Mouse (Mus musculus) layer of hippocampus, adult 2 months (tissue): ENCODE measurements at regions not wholly inside any gene's neighbourhood (a gene's known extent, or its start where the extent isn't known, plus 50 kb on each side); places are given as distances from the start of the nearest gene placed in this dataset.

Experiments used
- DNase-seq, 2 experiments: peaks; one replicate each; pipeline ENCODE4 v3.0.0; 2022; ENCODE audit warnings: low spot score in 2 of 2
- H3K27ac ChIP-seq: fragments of 200-600 bp; 2 replicates; pipeline ENCODE4 v1.8.1; 2022
- H3K4me3 ChIP-seq: fragments of 200-600 bp; 2 replicates; pipeline ENCODE4 v1.8.1; 2022; ENCODE audit warnings: mild to moderate bottlenecking
- CTCF ChIP-seq: fragments of 200-600 bp; conservative IDR thresholded peaks from 2 replicates; pipeline ENCODE4 v1.8.1; 2022; ENCODE audit warnings: antibody characterized with exemption, mild to moderate bottlenecking, moderate library complexity

DNA sequence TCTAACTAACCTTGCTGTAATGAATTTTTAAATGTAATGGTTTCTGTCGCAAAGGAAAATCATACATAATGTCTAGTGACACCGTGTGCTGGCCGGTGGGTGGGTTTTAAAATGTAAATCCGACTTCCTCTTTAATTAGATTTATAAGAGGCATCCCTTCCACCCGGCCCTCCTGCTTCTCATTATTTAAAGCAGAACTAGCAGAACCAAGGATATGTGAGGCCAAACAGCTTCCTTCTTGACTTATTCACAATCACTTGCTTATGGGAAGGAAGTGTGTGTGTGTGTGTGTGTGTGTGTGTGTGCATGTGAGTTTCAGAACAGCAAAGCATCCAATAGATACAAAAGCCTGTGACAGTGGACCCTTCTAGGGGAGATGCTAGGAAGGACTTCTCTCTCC, 189.1 kb upstream of the Irx3 start:
- H3K4me3 ChIP-seq = no peak overlapping the region
- no peak for DNase-seq
- no peak overlapping the region for H3K27ac ChIP-seq
- TF ChIP-seq CTCF = no peak

DNA sequence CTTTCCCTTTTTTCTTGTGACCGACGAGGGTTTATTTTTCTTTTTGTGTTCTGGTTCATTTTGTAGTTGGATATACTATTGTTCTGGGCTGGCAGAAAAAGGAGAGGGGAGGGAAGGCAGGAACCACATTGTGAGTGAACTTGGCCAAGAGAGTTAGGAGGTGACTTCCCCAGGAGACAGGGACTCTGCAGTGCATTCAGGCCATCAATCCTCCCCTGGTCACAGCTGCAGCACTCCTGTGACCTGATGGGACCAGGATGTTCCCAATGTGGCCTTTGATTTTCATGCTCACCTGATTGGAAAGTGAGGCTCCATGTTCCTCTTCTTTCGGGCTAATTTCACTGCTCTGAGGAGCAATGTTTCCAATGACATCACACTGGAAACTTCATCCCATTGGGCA, 188.2 kb upstream of the Irx3 start:
- no peak for TF ChIP-seq CTCF
- no peak for DNase-seq
- H3K27ac ChIP-seq = no peak overlapping the region

GRCm38 (mm10) chr8:91988866-91989633, 187.2 kb upstream of the Irx3 start:
- no peak overlapping the region for H3K4me3 ChIP-seq
- no peak for DNase-seq
- no peak overlapping the region for H3K27ac ChIP-seq
- TF ChIP-seq CTCF = no peak

More for the DNA sequence above, 188.2 kb upstream of the Irx3 start:
- H3K4me3 ChIP-seq = no peak overlapping the region

DNA sequence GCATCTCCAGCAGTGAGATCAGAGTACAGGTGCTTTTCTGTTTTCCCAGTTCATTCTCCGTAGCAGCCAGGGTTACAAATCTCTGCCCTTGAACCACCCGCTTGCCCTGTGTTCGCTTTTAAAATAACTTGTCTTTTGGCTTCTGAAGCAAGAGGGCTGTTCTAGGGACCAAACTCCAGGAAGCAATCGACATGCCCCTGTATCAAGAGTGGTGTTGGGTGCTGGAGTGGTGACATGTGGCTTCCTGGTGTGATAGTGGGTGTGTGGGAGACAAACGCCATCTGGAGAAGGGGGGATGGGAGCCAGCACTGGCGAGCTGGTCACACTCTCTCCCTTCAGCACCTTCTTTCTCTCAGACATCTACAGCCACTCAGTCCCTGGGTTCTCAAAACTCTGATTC, 186.0 kb upstream of the Irx3 start:
- Histone ChIP-seq H3K27ac (no peak overlapping the region), H3K4me3 (no peak overlapping the region)
- no peak for DNase-seq
- TF ChIP-seq CTCF = no peak

GRCm38 (mm10) chr8:91983171-91983570, 181.3 kb upstream of the Irx3 start:
- no peak for TF ChIP-seq CTCF
- DNase-seq = no peak
- Histone ChIP-seq H3K4me3 (no peak overlapping the region), H3K27ac (no peak overlapping the region)

GRCm38 (mm10) chr8:91976900-91977585, 175.2 kb upstream of the Irx3 start:
- TF ChIP-seq CTCF = no peak
- Histone ChIP-seq H3K4me3 (no peak overlapping the region), H3K27ac (no peak overlapping the region)
- no peak for DNase-seq

GRCm38 (mm10) chr8:91975460-91975859, 173.6 kb upstream of the Irx3 start:
- no peak for DNase-seq
- Histone ChIP-seq H3K27ac (no peak overlapping the region), H3K4me3 (no peak overlapping the region)
- no peak for TF ChIP-seq CTCF

GRCm38 (mm10) chr8:91974636-91975035, 172.8 kb upstream of the Irx3 start:
- no peak for DNase-seq
- Histone ChIP-seq H3K4me3 (no peak overlapping the region), H3K27ac (no peak overlapping the region)
- no peak for TF ChIP-seq CTCF

- Histone ChIP-seq H3K27ac (no peak overlapping the region), H3K4me3 (no peak overlapping the region)
- DNase-seq = no peak
- no peak for TF ChIP-seq CTCF
These were observed 172.1 kb upstream of the Irx3 start for GRCm38 (mm10) chr8:91973951-91974439.

- H3K27ac ChIP-seq = no peak overlapping the region
- H3K4me3 ChIP-seq = no peak overlapping the region
- DNase-seq = no peak
- no peak for TF ChIP-seq CTCF
These were observed 165.5 kb upstream of the Irx3 start for GRCm38 (mm10) chr8:91967407-91967806.

GRCm38 (mm10) chr8:91966891-91967370, 165.1 kb upstream of the Irx3 start:
- Histone ChIP-seq H3K4me3 (no peak overlapping the region), H3K27ac (no peak overlapping the region)
- peak in 1 of 2 experiments; percentile 15 for DNase-seq
- TF ChIP-seq CTCF = peak; percentile 68

GRCm38 (mm10) chr8:91961696-91962095, 159.8 kb upstream of the Irx3 start:
- DNase-seq = no peak
- no peak for TF ChIP-seq CTCF
- Histone ChIP-seq H3K27ac (no peak overlapping the region), H3K4me3 (no peak overlapping the region)

- no peak for TF ChIP-seq CTCF
- Histone ChIP-seq H3K4me3 (no peak overlapping the region), H3K27ac (no peak overlapping the region)
- no peak for DNase-seq
These were observed 153.3 kb upstream of the Irx3 start for GRCm38 (mm10) chr8:91955170-91955569.

- DNase-seq = no peak
- no peak for TF ChIP-seq CTCF
- no peak overlapping the region for H3K27ac ChIP-seq
These were observed 151.1 kb upstream of the Irx3 start for GRCm38 (mm10) chr8:91952981-91953380.

More at GRCm38 (mm10) chr8:91952981-91953380, 151.1 kb upstream of the Irx3 start:
- H3K4me3 ChIP-seq = no peak overlapping the region
